Mouse (Mus musculus): ENCODE data around the gene Dcbld2.

Gene Dcbld2

GRCm38 (mm10) chr16:58481906-58482270 lies 73.6 kb downstream of the Dcbld2 start:
- DNase-seq (ENCODE audit: extremely low read depth, insufficient read length, low spot score), result no peak

GRCm38 (mm10) chr16:58482296-58482695 lies 74.1 kb downstream of the Dcbld2 start:
- DNase-seq (ENCODE audit: extremely low read depth, insufficient read length, low spot score), result no peak

DNA sequence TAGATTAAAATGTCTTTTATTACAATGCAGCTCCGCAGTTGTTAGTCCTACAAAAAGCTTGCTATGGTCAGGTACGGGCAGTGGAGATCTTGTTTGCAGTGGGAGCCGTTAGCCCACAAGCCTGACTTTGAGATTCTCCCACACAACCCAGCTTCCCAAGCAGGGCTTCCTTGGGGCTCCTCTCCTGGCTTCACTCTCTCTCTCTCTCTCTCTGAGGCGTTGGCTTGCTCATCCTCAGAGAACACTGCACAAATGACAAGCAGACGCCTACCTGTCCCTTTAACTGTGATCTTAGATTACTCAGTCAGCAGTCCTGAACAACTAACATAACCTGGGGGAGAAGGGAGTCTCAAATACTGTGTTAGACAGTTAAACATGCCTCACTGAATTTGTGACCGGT lies 79.6 kb downstream of the Dcbld2 start:
- DNase-seq (ENCODE audit: extremely low read depth, insufficient read length, low spot score), result no peak

DNA sequence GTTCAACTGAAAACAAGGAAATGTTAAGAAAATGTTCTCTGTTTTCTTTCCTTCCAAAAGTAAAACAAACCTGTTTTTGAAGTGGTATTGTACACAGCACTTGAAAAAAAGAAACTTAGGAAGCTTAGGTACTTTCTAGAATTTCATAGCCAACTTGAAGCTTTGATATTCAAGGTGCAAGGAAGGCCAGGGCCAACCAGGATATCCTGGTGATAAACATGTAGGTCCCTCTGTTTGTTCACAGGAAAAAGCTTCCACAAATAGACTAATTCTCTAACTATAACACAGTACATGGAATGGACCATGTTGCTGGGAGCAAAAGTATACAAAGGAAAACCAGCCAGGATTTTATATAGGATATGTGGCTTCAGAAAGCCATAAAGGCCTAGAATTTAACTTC lies 88.5 kb downstream of the Dcbld2 start:
- no peak for DNase-seq (ENCODE audit: extremely low read depth, insufficient read length, low spot score)

DNA sequence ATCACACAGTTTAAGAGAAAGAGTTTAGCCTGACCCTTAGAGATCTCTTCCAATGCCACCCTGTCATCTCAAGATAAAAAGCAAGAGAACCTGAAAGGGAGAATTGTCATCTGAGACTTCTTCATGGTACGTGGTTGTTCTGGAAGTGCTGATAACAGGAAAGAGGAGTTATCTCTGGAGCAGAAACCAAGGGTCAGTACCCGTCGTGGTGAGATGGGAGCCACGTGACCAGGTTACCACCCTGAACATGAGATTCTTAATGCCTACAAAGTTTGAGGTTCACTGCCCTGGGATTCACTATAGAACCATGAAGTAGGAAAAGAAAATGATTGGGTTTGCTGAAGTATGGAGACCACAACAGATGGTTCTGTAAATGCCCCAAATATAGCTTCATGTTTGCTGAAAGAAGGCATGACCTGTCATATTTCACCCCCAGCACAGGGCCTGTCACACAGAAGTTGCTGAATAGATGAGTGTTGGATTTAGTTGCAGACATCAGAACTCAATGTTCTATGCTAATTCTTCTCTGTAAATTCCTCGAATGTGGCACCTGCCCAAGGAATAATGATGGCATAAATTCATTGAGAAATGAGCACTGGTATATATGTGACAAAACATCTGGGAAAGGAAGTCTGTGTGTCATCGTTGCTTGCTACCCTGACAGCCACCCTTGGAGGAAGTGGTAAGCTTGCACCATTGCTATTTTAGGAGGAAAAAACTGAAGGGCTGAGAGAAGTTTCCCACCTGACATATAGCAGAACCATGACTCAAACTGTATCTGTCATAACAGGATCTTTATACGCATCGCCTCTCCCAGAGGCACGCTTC lies 89.9 kb downstream of the Dcbld2 start:
- DNase-seq (ENCODE audit: extremely low read depth, insufficient read length, low spot score), result no peak

DNA sequence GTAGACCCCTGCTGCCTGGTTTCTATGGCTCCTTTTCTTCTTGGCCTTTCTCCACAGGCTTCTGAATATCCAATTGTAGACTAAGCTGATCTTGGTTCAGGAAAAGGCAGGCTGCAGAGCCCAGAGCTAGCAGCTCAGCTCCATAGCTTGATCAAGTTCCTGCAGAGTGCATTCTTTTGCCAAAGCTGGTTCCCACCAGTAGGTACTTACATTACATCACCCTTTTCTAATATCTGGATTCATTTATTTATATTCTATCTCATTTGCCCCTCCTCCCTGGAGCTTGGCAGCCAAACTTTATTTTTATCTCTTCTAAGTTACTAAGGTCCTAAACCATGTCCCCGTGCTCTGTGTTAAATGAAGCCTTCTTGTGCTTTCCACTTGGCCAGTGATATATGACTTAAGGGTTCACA lies 90.9 kb downstream of the Dcbld2 start:
- no peak for DNase-seq (ENCODE audit: extremely low read depth, insufficient read length, low spot score)

- DNase-seq (ENCODE audit: extremely low read depth, insufficient read length, low spot score), result no peak
Measured at GRCm38 (mm10) chr16:58499650-58500049, 91.4 kb downstream of the Dcbld2 start.

- no peak for DNase-seq (ENCODE audit: extremely low read depth, insufficient read length, low spot score)
Measured at GRCm38 (mm10) chr16:58501760-58502301, 93.6 kb downstream of the Dcbld2 start.

DNA sequence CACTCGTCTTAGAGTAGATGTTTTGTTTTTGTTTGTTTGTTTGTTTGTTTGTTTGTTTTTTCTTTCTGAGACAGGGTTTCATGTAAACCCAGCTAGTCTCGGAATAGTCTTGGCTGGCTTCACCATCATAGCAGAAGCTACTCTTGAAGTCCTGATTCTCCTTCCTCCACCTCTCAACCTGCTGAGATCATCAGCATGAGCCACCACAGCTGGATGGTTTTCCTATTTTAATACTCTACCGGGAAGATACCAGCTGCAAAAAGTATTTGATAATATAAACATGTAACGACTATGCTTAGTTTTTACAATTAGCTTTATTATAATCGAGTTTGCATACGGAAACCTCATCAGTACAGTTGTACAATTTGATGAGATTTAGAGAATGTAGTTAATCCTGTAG lies 94.3 kb downstream of the Dcbld2 start:
- DNase-seq (ENCODE audit: extremely low read depth, insufficient read length, low spot score), result no peak

DNA sequence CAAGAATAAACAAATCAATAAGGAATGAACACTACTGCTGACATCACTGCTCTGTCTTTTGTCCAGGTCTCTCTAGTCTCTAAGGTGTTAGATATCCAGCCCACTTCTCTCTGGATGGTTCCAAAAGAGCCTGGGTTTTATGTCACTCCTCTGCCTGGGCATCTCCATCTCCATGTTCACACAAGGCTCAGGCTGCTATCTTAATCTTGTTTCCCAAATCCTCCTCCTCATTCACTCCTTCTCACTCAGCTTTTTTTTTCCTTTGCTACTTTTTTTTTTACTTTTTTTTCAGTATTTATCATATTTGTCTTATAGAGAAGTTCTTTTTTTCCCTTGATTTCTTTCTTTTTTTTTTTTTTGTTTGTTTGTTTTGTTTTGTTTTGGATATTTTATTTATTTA lies 96.7 kb downstream of the Dcbld2 start:
- DNase-seq (ENCODE audit: extremely low read depth, insufficient read length, low spot score), result no peak

GRCm38 (mm10) chr16:58512181-58512761 lies 104.0 kb downstream of the Dcbld2 start:
- DNase-seq (ENCODE audit: extremely low read depth, insufficient read length, low spot score), result peak; percentile 40

- DNase-seq (ENCODE audit: extremely low read depth, insufficient read length, low spot score), result no peak
Measured at GRCm38 (mm10) chr16:58512887-58513286, 104.6 kb downstream of the Dcbld2 start.

DNA sequence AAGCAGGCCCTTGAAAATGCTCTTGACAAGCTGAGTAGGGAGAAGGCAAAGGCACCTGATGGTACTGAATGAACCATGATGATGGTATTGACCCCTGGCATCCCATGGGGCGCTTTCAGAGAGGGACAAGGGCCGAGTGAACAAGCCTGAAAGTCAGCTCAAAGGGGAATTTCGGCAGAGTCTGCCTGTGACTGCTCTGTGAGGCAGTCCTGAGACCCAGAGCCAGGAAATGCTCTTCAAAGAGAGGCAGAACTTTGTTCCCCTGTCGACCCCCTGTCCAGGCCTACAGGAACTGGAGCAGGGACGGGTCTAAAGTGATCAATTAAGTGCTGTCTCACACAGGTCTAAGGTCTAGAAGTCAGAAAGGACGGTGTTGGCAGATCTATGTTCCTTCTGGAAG lies 105.5 kb downstream of the Dcbld2 start:
- DNase-seq (ENCODE audit: extremely low read depth, insufficient read length, low spot score), result no peak

DNA sequence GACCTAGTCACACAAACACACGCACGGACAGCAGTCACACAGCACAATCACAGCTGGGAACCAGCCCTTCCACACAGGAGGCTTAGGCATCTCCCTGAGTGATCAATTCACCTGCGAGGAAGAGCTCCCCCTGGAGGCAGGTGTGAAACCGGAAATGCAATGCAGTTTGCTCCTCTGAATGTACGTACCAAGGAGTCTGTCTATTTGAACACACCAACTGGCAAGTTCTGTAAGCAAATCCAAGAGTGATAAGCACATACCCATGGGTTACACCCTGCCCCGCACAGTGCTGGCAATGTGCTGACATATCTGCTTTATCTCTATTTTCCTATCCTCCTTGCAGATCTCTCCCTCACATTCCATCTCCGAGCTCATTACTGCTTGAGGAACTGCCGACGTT lies 106.3 kb downstream of the Dcbld2 start:
- no peak for DNase-seq (ENCODE audit: extremely low read depth, insufficient read length, low spot score)

DNA sequence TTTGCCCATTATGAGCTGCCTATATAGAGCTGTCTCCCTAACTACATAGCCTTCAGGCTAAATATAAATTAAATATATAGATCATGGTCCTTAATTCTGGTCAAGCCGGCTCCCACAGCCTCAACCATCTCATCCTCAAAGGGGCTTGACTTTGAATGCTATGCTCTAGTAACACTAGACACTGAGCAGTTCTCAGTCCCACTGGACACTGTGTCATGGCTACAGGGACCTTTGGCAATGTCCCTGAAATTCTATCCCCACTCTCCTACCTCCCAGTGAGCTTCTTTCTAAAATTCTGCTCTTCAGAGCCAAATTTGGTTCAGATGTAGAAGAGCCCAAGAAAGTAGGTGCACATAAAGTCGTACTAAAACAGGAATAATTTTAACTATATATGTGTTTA lies 107.9 kb downstream of the Dcbld2 start:
- DNase-seq (ENCODE audit: extremely low read depth, insufficient read length, low spot score), result no peak

GRCm38 (mm10) chr16:58516960-58517798 lies 108.9 kb downstream of the Dcbld2 start:
- no peak for DNase-seq (ENCODE audit: extremely low read depth, insufficient read length, low spot score)
